Mouse (Mus musculus) right cerebral cortex, postnatal 10 days (tissue): ENCODE data around the gene Sirt3.

ENCODE experiments used
- DNase-seq, 2 experiments: peaks; one replicate each; pipeline ENCODE4 v3.0.0; 2021; ENCODE audit warnings: low spot score in 2 of 2

The Sirt3 gene

GRCm38 (mm10) chr7:140881696-140882468, at the start of gene Sirt3, which contains the start of gene Psmd13:
Sirt3 (minus strand) TSS chr7:140882309.
Psmd13 (plus strand) TSS chr7:140881968.
- peak; percentile 96 to 97 for DNase-seq

GRCm38 (mm10) chr7:140927181-140927580, 45.1 kb upstream of the Sirt3 start:
- DNase-seq: no peak

GRCm38 (mm10) chr7:140923070-140923775, 41.1 kb upstream of the Sirt3 start:
- DNase-seq: no peak

- peak; percentile 33 to 61 for DNase-seq
These were observed 40.4 kb upstream of the Sirt3 start for GRCm38 (mm10) chr7:140922398-140923069.

- no peak for DNase-seq
These were observed 39.3 kb upstream of the Sirt3 start for GRCm38 (mm10) chr7:140921225-140921975.

- no peak for DNase-seq
These were observed 38.4 kb upstream of the Sirt3 start, which contains the start of gene Nlrp6 for GRCm38 (mm10) chr7:140920418-140921029. Nlrp6 (plus strand) TSS chr7:140920902.

- DNase-seq: no peak
These were observed 37.8 kb upstream of the Sirt3 start for GRCm38 (mm10) chr7:140919911-140920310.

GRCm38 (mm10) chr7:140914031-140914690, 32.1 kb upstream of the Sirt3 start:
- DNase-seq: no peak

- DNase-seq: no peak
These were observed 30.9 kb upstream of the Sirt3 start for GRCm38 (mm10) chr7:140912846-140913482.

- DNase-seq: no peak
These were observed 30.2 kb upstream of the Sirt3 start for GRCm38 (mm10) chr7:140912293-140912692.

GRCm38 (mm10) chr7:140908634-140909107, 26.6 kb upstream of the Sirt3 start:
- peak; percentile 63 to 76 for DNase-seq

- no peak for DNase-seq
These were observed 26.1 kb upstream of the Sirt3 start for GRCm38 (mm10) chr7:140908181-140908580.

- DNase-seq: no peak
These were observed 25.6 kb upstream of the Sirt3 start for GRCm38 (mm10) chr7:140907697-140908096.

- DNase-seq: no peak
These were observed 25.0 kb upstream of the Sirt3 start for GRCm38 (mm10) chr7:140907131-140907530.

- no peak for DNase-seq
These were observed 23.6 kb upstream of the Sirt3 start for GRCm38 (mm10) chr7:140905642-140906081.

- DNase-seq: peak; percentile 74 to 84
These were observed 21.1 kb upstream of the Sirt3 start for GRCm38 (mm10) chr7:140903212-140903611.

GRCm38 (mm10) chr7:140902036-140902875, 20.1 kb upstream of the Sirt3 start:
- no peak for DNase-seq

- DNase-seq: no peak
These were observed 18.1 kb upstream of the Sirt3 start, which contains the start of gene Cox8b for GRCm38 (mm10) chr7:140900220-140900619. Cox8b (minus strand) TSS chr7:140900446.

GRCm38 (mm10) chr7:140899121-140899520, 17.0 kb upstream of the Sirt3 start:
- DNase-seq: no peak
